Mouse (Mus musculus) liver, postnatal 0 days (tissue): Measurements from ENCODE around the gene Vipr1. TPM values are rescaled to one million over a fixed set of nuclear protein-coding genes. Genes with fewer than 3 reads are reported as not detected.
A peak's percentile ranks its signal among the peaks of the same experiment; 100 is the strongest.

Source experiments
- ATAC-seq: fragments of 200-750 bp; cut with Nextera tagmentation; 2 replicates; pipeline ENCODE4 v1.8.0; 2017; ENCODE audit warnings: mild to moderate bottlenecking, moderate library complexity
- DNase-seq: peaks from one replicate; pipeline ENCODE4 v3.0.0-alpha.2; 2016
- H3K27ac ChIP-seq: fragments of 300-500 bp; sonication (generic); 2 replicates; pipeline ENCODE4 v1.5.1; 2014; ENCODE audit warnings: antibody characterized with exemption, moderate library complexity, mild to moderate bottlenecking, low read depth
- H3K27me3 ChIP-seq: fragments of 300-500 bp; sonication (generic); 2 replicates; pipeline ENCODE4 v1.6.1; 2014; ENCODE audit warnings: low read length, control low read depth, mixed read lengths; ENCODE audit not compliant: insufficient read depth
- H3K36me3 ChIP-seq: fragments of 300-500 bp; sonication (generic); replicated peaks from 2 replicates; pipeline ENCODE4 v1.6.1; 2014; ENCODE audit warnings: mild to moderate bottlenecking, control low read depth, low read length, moderate library complexity, mixed read lengths; ENCODE audit not compliant: insufficient read depth
- H3K4me1 ChIP-seq: fragments of 300-500 bp; sonication (generic); 2 replicates; pipeline ENCODE4 v1.6.1; 2014; ENCODE audit warnings: antibody characterized with exemption, mild to moderate bottlenecking, control low read depth; ENCODE audit not compliant: insufficient read depth
- H3K4me2 ChIP-seq: fragments of 300-500 bp; sonication (generic); 2 replicates; pipeline ENCODE4 v1.6.1; 2014; ENCODE audit warnings: low read depth, mild to moderate bottlenecking, low read length, moderate library complexity, mixed read lengths
- H3K4me3 ChIP-seq: fragments of 300-500 bp; sonication (generic); 2 replicates; pipeline ENCODE4 v1.5.1; 2014; ENCODE audit warnings: low read depth, low read length
- H3K9ac ChIP-seq: fragments of 300-500 bp; sonication (generic); replicated peaks from 2 replicates; pipeline ENCODE4 v1.6.1; 2014; ENCODE audit warnings: mild to moderate bottlenecking, moderate library complexity
- H3K9me3 ChIP-seq: fragments of 300-500 bp; sonication (generic); 2 replicates; pipeline ENCODE4 v1.6.1; 2016; ENCODE audit warnings: mild to moderate bottlenecking, control low read depth, low read length, mixed read lengths
- CTCF ChIP-seq: sonication (generic); IDR thresholded peaks from 2 replicates; pipeline ENCODE4 v1.5.1; 2016; ENCODE audit warnings: antibody characterized with exemption, low read depth
- EP300 ChIP-seq: IDR thresholded peaks from 2 replicates; pipeline ENCODE4 v1.6.1; 2016; ENCODE audit warnings: antibody characterized with exemption, low read depth, mild to moderate bottlenecking
- WGBS: fragments of 180-500 bp; shearing (Covaris S2); extraction: QIAGEN DNeasy Blood & Tissue Kit; methylation state at CpG from one replicate; pipeline ENCODE4 v1.1.7; 2014; ENCODE audit not compliant: insufficient replicate concordance; 5-methylcytosine and 5-hydroxymethylcytosine counted together
- polyA plus RNA-seq: library from polyadenylated mRNA; unstranded; fragments of >200 nt; fragmentation: Nextera tagmentation; extraction: Ambion mirVana; gene quantifications from 2 replicates; pipeline ENCODE4 v1.2.1, GENCODE M21; 2015

Vipr1 gene
- polyA plus RNA-seq, 1 experiment from 2014 or later, result 3.4 TPM

DNA sequence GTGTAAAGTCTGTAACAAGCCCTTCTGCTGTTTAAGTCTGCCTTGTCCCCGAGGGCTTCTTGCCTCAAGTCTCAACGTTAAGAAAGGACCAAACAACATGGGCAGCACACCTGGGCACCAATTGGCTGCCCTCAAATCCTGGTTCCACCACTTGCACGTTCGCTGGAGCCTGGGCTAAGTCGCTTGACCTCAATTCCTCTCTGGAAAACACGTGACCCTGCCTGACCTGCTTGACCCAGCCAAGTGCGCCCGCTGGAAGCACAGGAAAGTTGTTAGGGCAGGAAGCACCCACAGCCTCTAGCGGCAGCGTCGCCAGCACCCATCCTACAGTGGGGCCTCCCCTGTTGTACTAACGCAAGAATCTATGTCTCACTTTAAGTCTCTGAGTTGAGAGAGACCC, 52.2 kb downstream of the Vipr1 start:
- Histone ChIP-seq H3K27ac (no peak overlapping the region), H3K4me2 (no peak overlapping the region), H3K4me3 (no peak overlapping the region), H3K4me1 (no peaks in the 10 kb centered on the region), H3K9me3 (no peaks in the 10 kb centered on the region), H3K27me3 (no peaks in the 10 kb centered on the region), H3K36me3 (0 out of 2 replicates have a peak, but pooled peaks cover 5% of the 10 kb centered on the region), H3K9ac (no peak overlapping the region)
- ATAC-seq (no peak), DNase-seq (no peak)
- TF ChIP-seq CTCF (no peak), EP300 (no peak)
- WGBS, result 76% methylated on average over 12 of the region's 12 CpGs

DNA sequence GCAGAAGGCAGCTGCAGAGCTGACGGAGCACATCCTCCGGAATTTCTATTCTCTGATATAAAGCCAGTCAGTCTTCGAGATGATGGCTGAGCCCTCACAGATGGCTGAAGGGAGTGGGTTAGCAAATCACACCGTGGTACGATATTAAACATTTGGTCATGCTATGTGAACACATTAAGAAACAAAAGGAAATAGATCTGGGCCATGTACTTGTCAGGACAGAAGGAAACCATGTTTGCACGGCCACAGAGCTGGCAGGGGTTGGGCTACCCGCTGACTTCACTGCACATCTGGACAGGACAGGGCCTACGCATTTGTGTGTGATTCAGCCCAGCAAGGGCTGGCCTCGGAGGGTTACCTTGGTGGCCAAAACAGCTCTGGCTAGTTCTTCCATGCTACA, 54.1 kb downstream of the Vipr1 start:
- Histone ChIP-seq H3K4me2 (no peak overlapping the region), H3K9me3 (no peaks in the 10 kb centered on the region), H3K4me3 (no peak overlapping the region), H3K27me3 (no peaks in the 10 kb centered on the region), H3K36me3 (0 out of 2 replicates have a peak, but pooled peaks cover 5% of the 10 kb centered on the region), H3K4me1 (no peaks in the 10 kb centered on the region), H3K27ac (no peak overlapping the region), H3K9ac (no peak overlapping the region)
- ATAC-seq, result no peak
- WGBS, result 90% methylated on average over 9 of the region's 9 CpGs
- TF ChIP-seq CTCF (no peak), EP300 (no peak)
- DNase-seq, result no peak

GRCm38 (mm10) chr9:121697150-121698049, 54.9 kb downstream of the Vipr1 start:
- H3K4me1 ChIP-seq, result no peaks in the 10 kb centered on the region
- 88% methylated on average over 1 of the region's 1 CpGs for WGBS
- no peak overlapping the region for H3K4me3 ChIP-seq
- H3K27me3 ChIP-seq, result no peaks in the 10 kb centered on the region
- TF ChIP-seq CTCF (peak; percentile 99), EP300 (no peak)
- no peak overlapping the region for H3K27ac ChIP-seq
- ATAC-seq (peak; percentile 50), DNase-seq (peak; percentile 66)
- H3K36me3 ChIP-seq, result 0 out of 2 replicates have a peak, but pooled peaks cover 5% of the 10 kb centered on the region
- no peak overlapping the region for H3K9ac ChIP-seq
- no peaks in the 10 kb centered on the region for H3K9me3 ChIP-seq
- no peak overlapping the region for H3K4me2 ChIP-seq

DNA sequence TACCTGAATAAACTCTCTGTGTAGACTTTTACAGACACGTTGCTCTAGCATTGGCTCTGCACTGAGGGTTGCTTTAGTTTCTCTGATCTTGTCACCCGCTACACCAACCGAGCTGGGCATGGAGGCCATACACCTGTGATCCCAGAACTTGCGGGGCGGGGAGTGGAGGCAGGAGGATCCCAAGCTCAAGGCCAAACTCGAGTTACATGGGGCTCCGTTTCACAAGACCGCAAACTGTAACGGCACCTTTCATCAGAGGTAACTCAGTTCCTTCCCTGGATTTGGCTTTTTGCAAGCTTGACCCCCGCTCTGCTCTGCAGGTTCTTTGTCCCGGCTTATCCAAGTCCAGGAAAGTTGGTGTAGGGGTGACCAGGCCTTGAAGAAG, 61.7 kb downstream of the Vipr1 start:
- Histone ChIP-seq H3K27ac (peak overlapping the region; percentile 96), H3K4me2 (peak overlapping the region; percentile 84), H3K4me3 (peak overlapping the region; percentile 78), H3K4me1 (peaks cover 23% of the 10 kb centered on the region), H3K27me3 (no peaks in the 10 kb centered on the region), H3K9ac (peak overlapping the region; percentile 67), H3K9me3 (no peaks in the 10 kb centered on the region), H3K36me3 (no peaks in the 10 kb centered on the region)
- ATAC-seq, result no peak
- WGBS, result 33% methylated on average over 11 of the region's 11 CpGs
- no peak for DNase-seq
- no peak for TF ChIP-seq EP300
- TF ChIP-seq CTCF, result no peak

GRCm38 (mm10) chr9:121704646-121705625, 62.4 kb downstream of the Vipr1 start, which contains the start of gene Sec22c:
Sec22c (minus strand) TSS chr9:121705490.
- Histone ChIP-seq H3K4me2 (peak within 1 kb of the TSS; percentile 84), H3K4me3 (peak within 1 kb of the TSS; percentile 78), H3K9ac (peak within 1 kb of the TSS; percentile 67), H3K36me3 (no peaks in the 10 kb centered on the region), H3K9me3 (no peaks in the 10 kb centered on the region), H3K4me1 (peaks cover 25% of the 10 kb centered on the region), H3K27ac (peak within 1 kb of the TSS; percentile 96), H3K27me3 (no peaks in the 10 kb centered on the region)
- DNase-seq (peak; percentile 95), ATAC-seq (peak; percentile 94)
- WGBS, result 1% methylated on average over 62 of the region's 69 CpGs
- TF ChIP-seq CTCF (peak; percentile 58), EP300 (no peak)
